In the genomic region with DNA sequence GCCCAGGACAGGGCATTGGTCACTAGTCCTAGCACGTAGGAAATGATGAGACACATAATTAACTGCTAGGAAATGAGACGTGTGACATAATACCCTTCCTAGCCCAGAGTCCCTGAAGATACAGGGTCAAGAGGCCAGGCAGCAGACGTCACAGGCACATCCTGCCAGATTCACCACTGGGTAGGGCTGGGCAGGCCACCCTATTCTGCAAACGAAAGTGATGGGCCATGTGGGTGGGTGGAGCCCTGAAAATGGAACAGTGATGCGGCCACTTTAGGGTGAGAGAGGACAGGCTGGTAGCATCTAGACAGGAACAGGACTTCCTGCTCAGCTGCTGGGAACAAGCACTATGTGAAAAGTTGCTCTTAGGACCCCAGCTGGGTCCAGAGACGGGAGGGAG, we compare ENCODE assay signal across 9 mouse cellular contexts. TPM values are rescaled to one million over a fixed set of nuclear protein-coding genes. Genes with fewer than 3 reads are reported as not detected.
DNase-seq lines count a peak whose midpoint lies in the region; ATAC-seq and TF ChIP-seq lines count a peak whose summit lies in the region.
"Had no signal": no experiment of that assay in that cellular context is flagged by ENCODE, and none has a peak within 500 bp of the region (broad histone marks: within the 10 kb centered on the region; RNA-seq: fewer than 3 reads in every experiment).

No protein-coding gene starts in this region.

- H3K9ac ChIP-seq in lung, embryonic 15.5 days = no peak overlapping the region
- no peak overlapping the region for H3K9ac ChIP-seq in midbrain, postnatal 0 days (replicated peaks; ENCODE audit: low read length, poor library complexity, severe bottlenecking)

- no peak overlapping the region for H3K4me3 ChIP-seq in C2C12 (ENCODE audit: insufficient read depth, poor library complexity, severe bottlenecking)
- H3K4me3 ChIP-seq in lung, embryonic 15.5 days = no peak overlapping the region
- H3K4me3 ChIP-seq in midbrain, postnatal 0 days (ENCODE audit: low read depth, low read length) = no peak overlapping the region
- no peak overlapping the region for H3K4me3 ChIP-seq in forebrain, embryonic 10.5 days

- H3K4me2 ChIP-seq in lung, embryonic 15.5 days = no peak overlapping the region
- no peak overlapping the region for H3K4me2 ChIP-seq in midbrain, postnatal 0 days (ENCODE audit: low read depth, low read length, poor library complexity, severe bottlenecking)

- no peaks in the 10 kb centered on the region for H3K79me3 ChIP-seq in C2C12 (ENCODE audit: low read depth)

- H3K4me1 ChIP-seq in lung, embryonic 15.5 days = peaks cover 77% of the 10 kb centered on the region
- no peaks in the 10 kb centered on the region for H3K4me1 ChIP-seq in midbrain, postnatal 0 days (ENCODE audit: insufficient read depth, low read length)
- peaks cover 79% of the 10 kb centered on the region for H3K4me1 ChIP-seq in forebrain, embryonic 10.5 days

- DNase-seq in adrenal gland, adult 2 months = peak; percentile 87
- DNase-seq in induced T-regulatory cell, adult 2 months (ENCODE audit: low read depth) = peak; percentile 44
- DNase-seq in thymus, postnatal 14 days = no peak
- no peak for DNase-seq in neural tube, embryonic 10.5 days (ENCODE audit: extremely low spot score, low spot score)
- DNase-seq in midbrain, postnatal 0 days (ENCODE audit: low spot score) = no peak
- no peak for DNase-seq in forebrain, embryonic 10.5 days (ENCODE audit: extremely low spot score, low spot score)

- no peak overlapping the region for H3ac ChIP-seq in C2C12 (ENCODE audit: control insufficient read depth, insufficient read length, low read depth)

- no peaks in the 10 kb centered on the region for H3K9me3 ChIP-seq in lung, embryonic 15.5 days
- no peaks in the 10 kb centered on the region for H3K9me3 ChIP-seq in midbrain, postnatal 0 days (ENCODE audit: low read length)
- H3K9me3 ChIP-seq in forebrain, embryonic 10.5 days = no peaks in the 10 kb centered on the region

- 34% methylated on average over 6 of the region's 6 CpGs for WGBS in lung, embryonic 15.5 days
- 61% methylated on average over 6 of the region's 6 CpGs for WGBS in midbrain, postnatal 0 days
- 59% methylated on average over 6 of the region's 6 CpGs for WGBS in forebrain, embryonic 10.5 days

- no peaks in the 10 kb centered on the region for H3K27me3 ChIP-seq in C2C12 (ENCODE audit: control insufficient read depth, insufficient read depth, insufficient read length)
- no peaks in the 10 kb centered on the region for H3K27me3 ChIP-seq in lung, embryonic 15.5 days
- no peaks in the 10 kb centered on the region for H3K27me3 ChIP-seq in midbrain, postnatal 0 days (ENCODE audit: insufficient read depth, low read length)
- H3K27me3 ChIP-seq in forebrain, embryonic 10.5 days (ENCODE audit: poor library complexity, severe bottlenecking) = 0 out of 2 replicates have a peak, but pooled peaks cover 3% of the 10 kb centered on the region

- no peak for ATAC-seq in lung, embryonic 15.5 days (ENCODE audit: borderline replicate concordance, extremely low read depth, low FRiP score, low TSS enrichment)
- ATAC-seq in midbrain, postnatal 0 days (ENCODE audit: low FRiP score) = no peak

- H3K79me2 ChIP-seq in C2C12 (ENCODE audit: control insufficient read depth, insufficient read depth) = no peaks in the 10 kb centered on the region

- H3K36me3 ChIP-seq in C2C12 (ENCODE audit: control insufficient read depth, insufficient read depth) = no peaks in the 10 kb centered on the region
- no peaks in the 10 kb centered on the region for H3K36me3 ChIP-seq in lung, embryonic 15.5 days
- no peaks in the 10 kb centered on the region for H3K36me3 ChIP-seq in midbrain, postnatal 0 days (ENCODE audit: insufficient read depth, low read length)
- H3K36me3 ChIP-seq in forebrain, embryonic 10.5 days (replicated peaks) = no peaks in the 10 kb centered on the region

- TF ChIP-seq CTCF in C2C12 (IDR thresholded peaks at IDR 0.05; ENCODE audit: control insufficient read depth, insufficient read depth, insufficient read length) = no peak
- no peak for TF ChIP-seq CTCF in midbrain, postnatal 0 days (IDR thresholded peaks at IDR 0.05)

- peak overlapping the region; percentile 17; the same call in 1 of the 2 replicates for H3K27ac ChIP-seq in lung, embryonic 15.5 days
- no peak overlapping the region for H3K27ac ChIP-seq in midbrain, postnatal 0 days (ENCODE audit: low read depth, low read length)
- no peak overlapping the region for H3K27ac ChIP-seq in forebrain, embryonic 10.5 days

TF ChIP-seq in C2C12, 6 proteins besides CTCF, POLR2A, EP300 and RAD21:
- TF ChIP-seq MYOD1 (IDR thresholded peaks at IDR 0.05; ENCODE audit: control insufficient read depth, insufficient read length, low read depth) (no peak), USF1 (IDR thresholded peaks at IDR 0.05; ENCODE audit: low read depth) (peak; percentile 17), FOSL1 (IDR thresholded peaks at IDR 0.05; ENCODE audit: insufficient read depth, low read length, poor library complexity, severe bottlenecking) (no peak)

RNA-seq across cellular contexts. Expression of a gene that starts 13.5 kb away (rescaled TPM):
- 16.6 TPM for polyA plus RNA-seq in C2C12 (2012; fragmentation: generic; extraction: Trizol)
- total RNA-seq in adrenal gland, adult 2 months (2021) = 10 to 100 TPM; 13.0 to 25.3 TPM
- polyA plus RNA-seq in adrenal gland, adult 2 months (2012; rRNA removed) = 22.5 and 24.0 TPM in 2 replicates
- 19.3 and 19.9 TPM in 2 replicates for polyA plus RNA-seq in lung, embryonic 15.5 days (2015; fragmentation: Nextera tagmentation; extraction: Ambion mirVana)
- total RNA-seq in midbrain, postnatal 0 days (2014; rRNA removed) = 30.0 and 32.7 TPM in 2 replicates
- polyA plus RNA-seq in midbrain, postnatal 0 days (2015; fragmentation: Nextera tagmentation; extraction: Ambion mirVana) = 14.7 and 18.0 TPM in 2 replicates
- 20.1 and 21.7 TPM in 2 replicates for polyA plus RNA-seq in forebrain, embryonic 10.5 days (2016; fragmentation: Nextera tagmentation; extraction: Ambion mirVana)

RNA-seq across cellular contexts. Expression of a gene that starts 24.4 kb away (rescaled TPM):
- 7.8 TPM for polyA plus RNA-seq in C2C12 (2012; fragmentation: generic; extraction: Trizol)
- 10 to 100 TPM; 11.1 to 14.5 TPM for total RNA-seq in adrenal gland, adult 2 months (2021)
- 24.4 and 41.9 TPM in 2 replicates for polyA plus RNA-seq in adrenal gland, adult 2 months (2012; rRNA removed)
- 20.3 and 26.0 TPM in 2 replicates for polyA plus RNA-seq in lung, embryonic 15.5 days (2015; fragmentation: Nextera tagmentation; extraction: Ambion mirVana)
- total RNA-seq in midbrain, postnatal 0 days (2014; rRNA removed) = 27.9 and 30.4 TPM in 2 replicates
- polyA plus RNA-seq in midbrain, postnatal 0 days (2015; fragmentation: Nextera tagmentation; extraction: Ambion mirVana) = 34.3 and 40.9 TPM in 2 replicates
- 17.9 and 22.2 TPM in 2 replicates for polyA plus RNA-seq in forebrain, embryonic 10.5 days (2016; fragmentation: Nextera tagmentation; extraction: Ambion mirVana)

RNA-seq across cellular contexts. Expression of a gene that starts 32.4 kb away (rescaled TPM):
- polyA plus RNA-seq in C2C12 (2012; fragmentation: generic; extraction: Trizol) = 0.05 TPM
- not detected for total RNA-seq in adrenal gland, adult 2 months (2021)
- not detected in 2 replicates for polyA plus RNA-seq in adrenal gland, adult 2 months (2012; rRNA removed)
- 0.25 TPM in 1 of 2 replicates, not detected in the other for polyA plus RNA-seq in lung, embryonic 15.5 days (2015; fragmentation: Nextera tagmentation; extraction: Ambion mirVana)
- total RNA-seq in midbrain, postnatal 0 days (2014; rRNA removed) = not detected in 2 replicates
- 0.42 and 0.65 TPM in 2 replicates for polyA plus RNA-seq in midbrain, postnatal 0 days (2015; fragmentation: Nextera tagmentation; extraction: Ambion mirVana)
- polyA plus RNA-seq in forebrain, embryonic 10.5 days (2016; fragmentation: Nextera tagmentation; extraction: Ambion mirVana) = not detected in 2 replicates
- polyA plus RNA-seq: embryonic facial prominence, embryonic 14.5 days had no signal

RNA-seq across cellular contexts. Expression of a gene that starts 34.9 kb away (rescaled TPM):
- 1.1 TPM for polyA plus RNA-seq in C2C12 (2012; fragmentation: generic; extraction: Trizol)
- 10 to 100 TPM in 1 of 2 experiments, 1 to 10 TPM in 1; 6.9 to 11.2 TPM for total RNA-seq in adrenal gland, adult 2 months (2021)
- polyA plus RNA-seq in adrenal gland, adult 2 months (2012; rRNA removed) = 16.5 and 19.9 TPM in 2 replicates
- 12.4 and 15.9 TPM in 2 replicates for polyA plus RNA-seq in lung, embryonic 15.5 days (2015; fragmentation: Nextera tagmentation; extraction: Ambion mirVana)
- total RNA-seq in midbrain, postnatal 0 days (2014; rRNA removed) = 9.8 and 11.6 TPM in 2 replicates
- 12.8 and 14.8 TPM in 2 replicates for polyA plus RNA-seq in midbrain, postnatal 0 days (2015; fragmentation: Nextera tagmentation; extraction: Ambion mirVana)
- 15.3 and 16.5 TPM in 2 replicates for polyA plus RNA-seq in forebrain, embryonic 10.5 days (2016; fragmentation: Nextera tagmentation; extraction: Ambion mirVana)

RNA-seq across cellular contexts. Expression of a gene that starts 60.0 kb away (rescaled TPM):
- polyA plus RNA-seq in C2C12 (2012; fragmentation: generic; extraction: Trizol) = 6.5 TPM
- total RNA-seq in adrenal gland, adult 2 months (2021) = 10 to 100 TPM; 25.9 to 32.0 TPM
- 53.9 and 70.6 TPM in 2 replicates for polyA plus RNA-seq in adrenal gland, adult 2 months (2012; rRNA removed)
- 3.2 TPM in 2 replicates for polyA plus RNA-seq in lung, embryonic 15.5 days (2015; fragmentation: Nextera tagmentation; extraction: Ambion mirVana)
- total RNA-seq in midbrain, postnatal 0 days (2014; rRNA removed) = 32.9 and 40.8 TPM in 2 replicates
- polyA plus RNA-seq in midbrain, postnatal 0 days (2015; fragmentation: Nextera tagmentation; extraction: Ambion mirVana) = 4.3 and 5.2 TPM in 2 replicates
- 2.9 and 3.0 TPM in 2 replicates for polyA plus RNA-seq in forebrain, embryonic 10.5 days (2016; fragmentation: Nextera tagmentation; extraction: Ambion mirVana)

Comparison
In these comparisons a context has a peak if more than half of its experiments do, and no peak if none do; other contexts are left out.
1. DNase-seq: peak in adrenal gland, adult 2 months (single experiment) and induced T-regulatory cell, adult 2 months (single experiment); none in thymus, postnatal 14 days (single experiment), neural tube, embryonic 10.5 days (single experiment), midbrain, postnatal 0 days (single experiment) and forebrain, embryonic 10.5 days (single experiment).